Mouse (Mus musculus) liver, adult 2 months (tissue): ENCODE measurements at regions not wholly inside any gene's neighbourhood (a gene's known extent, or its start where the extent isn't known, plus 50 kb on each side); places are given as distances from the start of the nearest gene placed in this dataset.

Source experiments
- DNase-seq: peaks from one replicate; pipeline ENCODE4 v3.0.0-alpha.2; 2011; ENCODE audit warnings: low read depth, low spot score; ENCODE audit errors: extremely low read depth
- H3K27ac ChIP-seq: fragments of 200-500 bp; replicated peaks from 2 replicates; pipeline ENCODE4 v1.5.1; 2012; ENCODE audit warnings: low read depth, mild to moderate bottlenecking, control low read depth, inconsistent platforms, low read length; ENCODE audit not compliant: insufficient read depth
- H3K27me3 ChIP-seq: fragments of 200-500 bp; 2 replicates; pipeline ENCODE4 v1.6.1; 2012; ENCODE audit warnings: mild to moderate bottlenecking, moderate library complexity, low read length, inconsistent platforms; ENCODE audit not compliant: control insufficient read depth, insufficient read depth
- H3K36me3 ChIP-seq: fragments of 200-500 bp; 2 replicates; pipeline ENCODE4 v1.6.1; 2012; ENCODE audit warnings: low read length, inconsistent platforms; ENCODE audit not compliant: control insufficient read depth, insufficient read depth
- H3K4me1 ChIP-seq: fragments of 200-500 bp; 2 replicates; pipeline ENCODE4 v1.6.1; 2011; ENCODE audit warnings: low read length; ENCODE audit not compliant: control insufficient read depth, insufficient read depth
- H3K4me3 ChIP-seq: fragments of 200-500 bp; 2 replicates; pipeline ENCODE4 v1.5.1; 2011; ENCODE audit warnings: low read depth, mild to moderate bottlenecking, control low read depth, low read length, moderate library complexity; ENCODE audit not compliant: insufficient read depth
- H3K79me2 ChIP-seq: fragments of 200-500 bp; 2 replicates; pipeline ENCODE4 v1.6.1; 2012; ENCODE audit warnings: inconsistent platforms, mild to moderate bottlenecking, low read length, moderate library complexity; ENCODE audit not compliant: control insufficient read depth, insufficient read depth
- H3K9ac ChIP-seq: fragments of 200-500 bp; 2 replicates; pipeline ENCODE4 v1.6.1; 2012; ENCODE audit warnings: low read depth, mild to moderate bottlenecking, control low read depth, inconsistent platforms, low read length
- CTCF ChIP-seq: fragments of 200-500 bp; IDR thresholded peaks from 2 replicates; pipeline ENCODE4 v1.5.1; 2011; ENCODE audit warnings: low read depth, low read length, control low read depth
- POLR2A ChIP-seq: fragments of 200-500 bp; IDR thresholded peaks from 2 replicates; pipeline ENCODE4 v1.6.1; 2011; ENCODE audit warnings: low read length, control low read depth; ENCODE audit not compliant: insufficient read depth; ENCODE audit errors: extremely low read depth
- WGBS: fragments of 180-500 bp; shearing (Covaris S2); methylation state at CpG from one replicate; pipeline ENCODE4 v1.1.7; 2018; 5-methylcytosine and 5-hydroxymethylcytosine counted together

DNA sequence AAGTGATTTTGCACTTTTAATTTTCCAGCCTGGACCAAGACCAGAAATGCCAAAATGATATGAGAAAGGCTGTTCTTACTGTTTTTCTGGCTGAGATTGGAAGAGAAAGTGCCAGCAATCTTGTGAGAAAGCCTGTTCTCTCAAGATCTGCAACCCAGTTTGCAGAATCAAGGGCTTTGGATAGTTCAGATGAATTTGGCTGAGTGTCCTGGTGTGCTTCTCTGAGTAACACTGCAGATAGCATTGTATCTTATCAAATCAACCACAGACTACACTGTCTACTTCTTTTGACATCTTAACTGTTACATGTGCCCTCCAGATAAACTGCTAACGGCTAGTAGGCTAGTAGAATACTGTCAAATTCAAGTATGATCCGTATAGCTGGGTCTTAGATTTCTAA is 371.5 kb upstream of the Nr2f1 start:
- WGBS: 70% methylated on average over 2 of the region's 2 CpGs
- TF ChIP-seq CTCF: no peak
- TF ChIP-seq POLR2A: no peak
- H3K9ac ChIP-seq: no peak overlapping the region

DNA sequence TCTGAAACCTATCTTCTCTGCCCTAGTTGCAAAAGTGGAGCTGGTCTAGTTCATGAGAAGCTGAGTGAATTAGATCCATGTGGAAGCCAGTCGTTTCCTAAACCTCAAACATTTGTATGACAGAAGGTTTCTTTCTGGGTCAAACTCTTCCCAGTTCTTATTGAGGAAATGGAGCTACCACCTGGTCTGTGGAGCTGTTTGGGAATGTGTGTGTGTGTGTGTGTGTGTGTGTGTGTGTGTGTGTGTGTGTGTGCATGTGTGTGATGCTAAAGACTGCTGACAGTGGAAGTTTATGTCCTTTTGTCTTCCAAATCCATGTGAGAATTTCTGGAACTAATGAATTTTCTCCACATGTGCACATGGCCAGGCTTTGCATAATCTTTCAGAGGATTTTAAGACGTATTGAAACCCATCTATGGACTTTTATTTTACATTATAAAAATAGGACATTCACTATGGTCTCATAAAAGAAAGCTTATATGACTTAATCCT is 324.9 kb upstream of the Nr2f1 start:
- no peaks in the 10 kb centered on the region for H3K79me2 ChIP-seq
- no peak overlapping the region for H3K27ac ChIP-seq
- no peak overlapping the region for H3K9ac ChIP-seq
- no peak for DNase-seq
- no peaks in the 10 kb centered on the region for H3K27me3 ChIP-seq
- no peak for TF ChIP-seq CTCF
- TF ChIP-seq POLR2A: no peak
- no peaks in the 10 kb centered on the region for H3K4me1 ChIP-seq
- 74% methylated on average over 2 of the region's 2 CpGs for WGBS
- H3K4me3 ChIP-seq: no peak overlapping the region
- H3K36me3 ChIP-seq: no peaks in the 10 kb centered on the region

More for the DNA sequence above, 371.5 kb upstream of the Nr2f1 start:
- no peaks in the 10 kb centered on the region for H3K36me3 ChIP-seq
- H3K79me2 ChIP-seq: no peaks in the 10 kb centered on the region
- no peak overlapping the region for H3K27ac ChIP-seq
- H3K4me3 ChIP-seq: no peak overlapping the region
- no peaks in the 10 kb centered on the region for H3K4me1 ChIP-seq
- no peaks in the 10 kb centered on the region for H3K27me3 ChIP-seq
- DNase-seq: no peak

DNA sequence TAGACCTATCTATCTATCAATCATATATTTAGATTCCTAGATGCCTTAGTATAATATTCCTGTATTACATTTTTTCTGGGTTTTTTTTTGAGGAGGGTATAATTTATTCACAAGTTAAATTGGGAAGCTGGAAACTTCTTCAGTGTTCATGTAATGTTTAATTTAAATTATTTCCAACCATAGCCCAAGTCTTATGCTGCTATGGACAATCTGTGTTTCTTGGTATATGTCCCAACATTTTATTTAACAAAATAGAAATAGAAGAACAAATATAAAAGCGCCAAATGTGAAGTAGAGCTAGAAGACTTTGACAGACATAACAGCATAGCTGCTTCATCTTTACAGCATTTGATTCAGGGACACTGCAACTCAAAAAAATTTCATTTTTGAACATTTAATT is 321.2 kb upstream of the Nr2f1 start:
- WGBS: 96% methylated on average over 1 of the region's 1 CpGs
- H3K27ac ChIP-seq: no peak overlapping the region
- no peak overlapping the region for H3K9ac ChIP-seq

DNA sequence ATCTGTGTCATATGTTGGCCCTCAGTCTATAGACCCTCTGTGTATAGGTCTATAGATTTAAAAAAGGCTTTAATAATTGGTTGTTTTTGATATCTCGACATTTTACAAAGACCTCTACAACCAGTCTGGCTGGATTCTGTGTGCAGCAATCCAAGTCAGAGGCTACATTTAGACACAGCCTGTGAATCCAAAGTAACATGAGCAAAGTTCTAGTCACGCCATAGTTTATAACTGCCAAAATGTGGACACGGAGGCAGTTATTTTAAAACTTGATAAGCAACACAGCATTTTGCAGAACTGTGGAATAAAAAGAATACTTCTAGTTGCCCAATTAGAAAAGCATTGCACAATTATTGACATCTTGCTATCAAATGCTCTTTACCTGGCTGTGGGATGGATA is 320.6 kb upstream of the Nr2f1 start:
- no peak for DNase-seq
- Histone ChIP-seq H3K9ac (no peak overlapping the region), H3K79me2 (no peaks in the 10 kb centered on the region), H3K36me3 (no peaks in the 10 kb centered on the region), H3K27me3 (no peaks in the 10 kb centered on the region), H3K27ac (no peak overlapping the region), H3K4me3 (no peak overlapping the region), H3K4me1 (no peaks in the 10 kb centered on the region)
- no peak for TF ChIP-seq POLR2A
- TF ChIP-seq CTCF: no peak
- 75% methylated on average over 3 of the region's 3 CpGs for WGBS

More for the DNA sequence above, 321.2 kb upstream of the Nr2f1 start:
- Histone ChIP-seq H3K4me1 (no peaks in the 10 kb centered on the region), H3K79me2 (no peaks in the 10 kb centered on the region), H3K27me3 (no peaks in the 10 kb centered on the region), H3K36me3 (no peaks in the 10 kb centered on the region), H3K4me3 (no peak overlapping the region)
- no peak for DNase-seq
- TF ChIP-seq CTCF (no peak), POLR2A (no peak)

DNA sequence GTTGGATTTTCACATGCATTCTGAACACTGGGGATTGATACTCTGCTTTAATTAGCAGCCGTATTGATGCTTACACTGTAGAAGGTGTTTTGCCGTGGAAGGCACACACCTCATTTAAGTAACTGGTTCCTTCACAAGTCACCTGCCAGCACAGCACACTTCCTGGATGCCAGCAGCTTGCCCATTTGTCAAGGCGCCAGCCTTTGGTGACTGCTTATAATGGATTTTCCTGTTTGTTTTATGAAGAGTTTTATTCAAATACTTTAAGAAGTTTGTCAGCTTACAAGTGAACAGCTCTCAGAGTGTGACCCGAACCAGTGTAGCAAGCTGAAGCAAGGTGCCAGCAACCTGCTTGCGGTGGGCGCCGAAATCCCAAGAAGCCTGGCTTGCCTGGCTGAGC is 301.0 kb upstream of the Nr2f1 start:
- Histone ChIP-seq H3K79me2 (no peaks in the 10 kb centered on the region), H3K4me3 (no peak overlapping the region), H3K9ac (no peak overlapping the region), H3K27me3 (no peaks in the 10 kb centered on the region), H3K36me3 (no peaks in the 10 kb centered on the region), H3K27ac (no peak overlapping the region), H3K4me1 (no peaks in the 10 kb centered on the region)
- DNase-seq: no peak
- 88% methylated on average over 7 of the region's 7 CpGs for WGBS
- TF ChIP-seq CTCF (no peak), POLR2A (no peak)

DNA sequence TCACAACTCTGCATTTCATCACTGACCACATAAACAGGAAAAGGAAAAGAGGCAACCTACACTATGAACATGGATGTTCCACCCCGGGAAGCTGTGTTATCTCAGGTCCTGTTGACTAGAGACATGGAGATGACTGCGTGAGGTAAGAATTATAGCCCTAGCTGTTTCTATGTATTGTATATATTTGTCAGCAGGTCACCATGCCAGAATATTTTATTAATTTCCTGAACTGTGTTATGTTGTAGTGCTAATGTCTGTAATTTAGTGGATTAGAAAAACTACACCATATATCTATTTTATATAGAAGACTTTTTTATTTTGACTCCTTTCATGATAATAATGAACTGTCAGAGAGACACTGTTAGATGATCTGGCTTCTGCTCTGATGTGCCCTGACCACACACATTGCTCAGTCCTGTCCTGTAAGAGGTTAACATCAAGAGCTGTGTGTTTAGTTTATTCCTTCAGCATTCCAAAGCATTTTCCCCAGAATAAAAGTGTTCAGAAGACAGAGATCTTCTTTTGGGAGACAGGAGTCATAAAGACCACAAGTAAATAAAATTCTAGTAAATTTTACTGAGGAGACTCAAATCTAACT is 284.3 kb upstream of the Nr2f1 start:
- TF ChIP-seq CTCF: no peak
- Histone ChIP-seq H3K79me2 (no peaks in the 10 kb centered on the region), H3K36me3 (no peaks in the 10 kb centered on the region), H3K4me3 (no peak overlapping the region), H3K4me1 (no peaks in the 10 kb centered on the region), H3K27me3 (no peaks in the 10 kb centered on the region), H3K9ac (no peak overlapping the region), H3K27ac (no peak overlapping the region)
- WGBS: 80% methylated on average over 2 of the region's 2 CpGs
- DNase-seq: no peak
